Mouse (Mus musculus) brain, embryonic 14.5 days (tissue): ENCODE results near the gene Zkscan14.

ENCODE experiments used
- CTCF ChIP-seq: fragments of 200-500 bp; IDR thresholded peaks from 2 replicates; pipeline ENCODE4 v1.5.1; 2012; ENCODE audit warnings: inconsistent platforms, mild to moderate bottlenecking, moderate library complexity, borderline replicate concordance; ENCODE audit not compliant: insufficient read depth, insufficient read length; ENCODE audit errors: extremely low read depth
- POLR2A ChIP-seq: fragments of 200-500 bp; IDR thresholded peaks from 2 replicates; pipeline ENCODE4 v1.6.1; 2012; ENCODE audit warnings: mild to moderate bottlenecking, inconsistent platforms, borderline replicate concordance; ENCODE audit not compliant: poor library complexity, insufficient read depth, insufficient read length, severe bottlenecking; ENCODE audit errors: extremely low read depth

DNA sequence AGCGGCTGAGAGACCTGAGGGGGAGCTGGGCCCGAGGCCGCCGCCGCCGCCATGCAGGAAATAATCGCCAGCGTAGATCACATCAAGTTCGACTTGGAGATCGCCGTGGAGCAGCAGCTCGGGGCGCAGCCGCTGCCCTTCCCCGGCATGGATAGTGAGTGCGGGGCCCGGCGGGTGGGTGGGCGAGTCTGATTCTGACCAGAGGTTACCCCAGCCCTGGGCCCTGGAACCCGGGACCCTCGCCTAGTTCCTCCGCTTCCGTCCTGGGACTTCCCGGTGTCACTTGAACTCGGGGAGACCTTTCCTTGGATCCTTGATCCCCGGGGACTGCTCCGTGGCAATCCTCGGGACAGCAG lies 34.4 kb downstream of the Zkscan14 start:
- TF ChIP-seq POLR2A (no peak; the same call in 1 of the 2 replicates), CTCF (no peak)
